Mouse (Mus musculus) embryonic facial prominence, embryonic 14.5 days (tissue): ENCODE data around the gene Zbtb8b. TPM values are rescaled to one million over a fixed set of nuclear protein-coding genes. Genes with fewer than 3 reads are reported as not detected.
"Not testable (repeated sequence)": the region's sequence is repeated elsewhere in the genome, so short reads cannot be mapped to it uniquely, and the experiment has no call there.

Source experiments
- ATAC-seq: fragments of 200-750 bp; cut with Nextera tagmentation; 2 replicates; pipeline ENCODE4 v1.8.0; 2017; ENCODE audit warnings: low read depth, moderate number of reproducible peaks, moderate TSS enrichment
- DNase-seq: peaks from one replicate; pipeline ENCODE4 v3.0.0-alpha.2; 2015; ENCODE audit warnings: low spot score
- H3K27ac ChIP-seq: fragments of 300-500 bp; sonication (generic); replicated peaks from 2 replicates; pipeline ENCODE4 v1.5.1; 2014; ENCODE audit warnings: low read depth, mild to moderate bottlenecking, low read length, moderate library complexity
- H3K27me3 ChIP-seq: fragments of 300-500 bp; sonication (generic); replicated peaks from 2 replicates; pipeline ENCODE4 v1.6.1; 2014; ENCODE audit warnings: low read length; ENCODE audit not compliant: control insufficient read depth, insufficient read depth
- H3K36me3 ChIP-seq: fragments of 300-500 bp; sonication (generic); 2 replicates; pipeline ENCODE4 v1.6.1; 2014; ENCODE audit warnings: low read length, mixed read lengths; ENCODE audit not compliant: control insufficient read depth, insufficient read depth
- H3K4me1 ChIP-seq: fragments of 300-500 bp; sonication (generic); 2 replicates; pipeline ENCODE4 v1.6.1; 2014; ENCODE audit warnings: antibody characterized with exemption, low read length; ENCODE audit not compliant: control insufficient read depth, insufficient read depth
- H3K4me2 ChIP-seq: fragments of 300-500 bp; sonication (generic); 2 replicates; pipeline ENCODE4 v1.6.1; 2014; ENCODE audit warnings: low read depth, mild to moderate bottlenecking, low read length, moderate library complexity, mixed read lengths
- H3K4me3 ChIP-seq: fragments of 300-500 bp; sonication (generic); 2 replicates; pipeline ENCODE4 v1.5.1; 2014; ENCODE audit warnings: low read depth, mild to moderate bottlenecking, low read length
- H3K9ac ChIP-seq: fragments of 300-500 bp; sonication (generic); 2 replicates; pipeline ENCODE4 v1.6.1; 2014; ENCODE audit warnings: low read depth, mild to moderate bottlenecking, low read length, moderate library complexity, mixed read lengths
- H3K9me3 ChIP-seq: fragments of 300-500 bp; sonication (generic); 2 replicates; pipeline ENCODE4 v1.6.1; 2016; ENCODE audit warnings: low read length; ENCODE audit not compliant: control insufficient read depth
- WGBS: fragments of 180-500 bp; shearing (Covaris S2); extraction: QIAGEN DNeasy Blood & Tissue Kit; methylation state at CpG from one replicate; pipeline ENCODE4 v1.1.7; 2014; 5-methylcytosine and 5-hydroxymethylcytosine counted together
- polyA plus RNA-seq: library from polyadenylated mRNA; unstranded; fragments of >200 nt; fragmentation: Nextera tagmentation; extraction: Ambion mirVana; gene quantifications from 2 replicates; pipeline ENCODE4 v1.2.1, GENCODE M21; 2014

Gene Zbtb8b
- polyA plus RNA-seq, 1 experiment from 2014 or later: 1.3 TPM

DNA sequence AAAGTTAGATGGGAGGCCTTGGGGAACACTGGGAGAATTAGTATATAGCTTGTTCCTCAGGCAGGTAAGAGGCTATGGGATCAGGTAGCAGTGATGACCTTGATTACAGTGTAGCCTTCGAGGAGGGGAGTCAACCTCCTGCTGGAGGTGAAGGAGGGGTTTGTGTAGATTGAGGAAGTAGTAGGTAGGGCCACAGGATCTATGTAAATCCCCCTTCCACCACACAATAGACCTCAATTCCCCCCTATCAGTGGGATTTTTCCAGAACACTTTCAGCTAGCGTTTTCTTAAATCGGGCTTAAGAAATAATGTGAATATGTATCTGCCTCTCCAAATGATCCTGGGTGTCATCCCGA is 20.2 kb upstream of the Zbtb8b start:
- DNase-seq (no peak), ATAC-seq (peak; percentile 9; the same call in 1 of the 2 replicates)
- Histone ChIP-seq H3K9ac (peak overlapping the region; percentile 66), H3K4me3 (peak overlapping the region; percentile 68), H3K9me3 (no peaks in the 10 kb centered on the region), H3K4me2 (peak overlapping the region; percentile 58), H3K4me1 (peaks cover 5% of the 10 kb centered on the region; the same call in 1 of the 2 replicates), H3K36me3 (peaks cover 22% of the 10 kb centered on the region), H3K27ac (peak overlapping the region; percentile 89), H3K27me3 (no peaks in the 10 kb centered on the region)
- 1% methylated on average over 4 of the region's 4 CpGs for WGBS

DNA sequence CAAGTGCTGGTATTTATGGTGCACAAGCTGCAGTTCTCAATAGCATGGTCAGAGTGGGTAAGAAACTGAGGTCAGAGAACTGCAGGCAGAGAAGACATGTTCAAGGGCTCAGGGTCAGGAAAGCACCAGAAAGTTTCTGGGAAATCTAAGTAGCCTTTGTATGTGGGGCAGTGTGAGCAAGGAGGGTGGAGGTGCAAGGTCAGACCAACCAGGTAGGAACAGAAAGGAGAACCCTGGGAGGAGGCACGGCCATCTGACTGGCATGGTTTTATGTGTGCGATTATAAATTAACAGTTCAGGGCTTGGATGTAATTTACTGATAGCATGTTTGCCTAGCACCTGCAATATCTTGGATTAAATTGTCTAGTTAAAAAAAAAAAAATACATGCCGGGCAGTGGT is 19.1 kb upstream of the Zbtb8b start:
- Histone ChIP-seq H3K9ac (no peak overlapping the region), H3K4me3 (no peak overlapping the region), H3K36me3 (peaks cover 11% of the 10 kb centered on the region; the same call in 1 of the 2 replicates), H3K4me2 (no peak overlapping the region), H3K9me3 (no peaks in the 10 kb centered on the region), H3K27me3 (no peaks in the 10 kb centered on the region), H3K4me1 (peaks cover 5% of the 10 kb centered on the region; the same call in 1 of the 2 replicates), H3K27ac (no peak overlapping the region)
- ATAC-seq (no peak), DNase-seq (no peak)
- 89% methylated on average over 3 of the region's 3 CpGs for WGBS

DNA sequence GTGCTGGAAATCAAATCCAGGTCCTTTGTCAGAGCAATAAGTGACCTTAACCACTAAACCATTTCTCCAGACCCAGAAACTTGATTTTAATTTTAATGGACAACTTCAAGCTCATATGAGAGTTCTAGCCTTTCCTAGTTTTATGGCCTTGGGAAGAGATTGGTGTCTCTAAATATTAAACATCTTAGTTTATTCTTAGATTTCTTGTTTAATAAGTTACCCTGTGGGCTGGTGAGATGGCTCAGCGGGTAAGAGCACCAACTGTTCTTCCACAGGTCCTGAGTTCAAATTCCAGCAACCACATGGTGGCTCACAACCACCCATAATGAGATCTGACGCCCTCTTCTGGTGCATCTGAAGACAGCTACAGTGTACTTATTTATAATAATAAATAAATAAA is 16.7 kb upstream of the Zbtb8b start:
- WGBS: 72% methylated on average over 2 of the region's 2 CpGs
- H3K9ac ChIP-seq, H3K27me3 ChIP-seq, DNase-seq, H3K36me3 ChIP-seq, H3K4me2 ChIP-seq, H3K4me1 ChIP-seq, ATAC-seq, H3K4me3 ChIP-seq, H3K27ac ChIP-seq, H3K9me3 ChIP-seq: not testable (repeated sequence)

DNA sequence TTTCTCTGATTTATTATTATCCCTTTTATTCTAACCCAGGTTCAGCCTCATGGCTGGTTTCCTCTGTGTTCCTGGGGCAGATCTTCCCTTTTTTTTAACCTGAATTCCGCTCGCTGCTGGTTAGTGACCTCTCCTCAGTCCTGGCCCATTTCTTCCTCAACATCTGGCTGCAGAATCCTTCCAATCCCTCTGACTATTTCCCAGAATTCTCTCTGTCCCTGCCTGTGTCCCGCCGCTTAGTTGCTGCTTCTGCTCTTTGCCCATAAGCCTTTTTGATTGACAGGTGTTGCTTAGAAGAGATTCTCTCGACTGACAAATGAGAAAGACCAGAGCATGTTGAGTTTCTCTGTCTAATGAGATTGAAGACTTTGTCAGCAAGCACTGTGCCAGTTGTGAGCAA is 15.5 kb upstream of the Zbtb8b start:
- 49% methylated on average over 5 of the region's 5 CpGs for WGBS

DNA sequence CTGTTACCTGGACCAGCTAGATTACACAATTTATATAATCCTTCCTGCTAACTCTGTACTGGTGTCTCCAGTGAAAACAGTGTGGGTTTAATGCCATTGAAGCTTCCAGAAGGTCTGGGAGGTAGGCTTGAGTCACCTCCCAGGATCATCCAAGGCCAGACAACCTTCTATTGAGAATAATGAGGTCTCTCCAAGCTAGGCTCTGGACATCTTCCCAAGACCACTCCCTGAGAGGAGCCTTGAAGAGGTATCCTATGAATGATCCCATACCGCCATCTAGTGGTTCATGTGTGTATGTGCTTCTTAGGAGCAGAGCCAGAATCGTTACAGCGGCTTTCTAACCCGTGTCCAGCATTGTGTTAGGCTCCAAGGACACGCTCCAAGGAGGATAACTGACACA is 14.6 kb upstream of the Zbtb8b start:
- Histone ChIP-seq H3K9me3 (no peaks in the 10 kb centered on the region), H3K9ac (no peak overlapping the region), H3K4me1 (no peaks in the 10 kb centered on the region), H3K27me3 (no peaks in the 10 kb centered on the region), H3K4me3 (no peak overlapping the region), H3K4me2 (no peak overlapping the region), H3K36me3 (no peaks in the 10 kb centered on the region), H3K27ac (no peak overlapping the region)
- WGBS: 7% methylated on average over 5 of the region's 5 CpGs
- peak; percentile 86 for ATAC-seq
- peak; percentile 93 for DNase-seq

More for the DNA sequence above, 15.5 kb upstream of the Zbtb8b start:
- H3K4me1 ChIP-seq: no peaks in the 10 kb centered on the region
- no peak overlapping the region for H3K27ac ChIP-seq
- H3K4me3 ChIP-seq: no peak overlapping the region
- ATAC-seq (no peak), DNase-seq (no peak)
- no peaks in the 10 kb centered on the region for H3K27me3 ChIP-seq
- H3K9me3 ChIP-seq: no peaks in the 10 kb centered on the region
- H3K9ac ChIP-seq: no peak overlapping the region
- H3K4me2 ChIP-seq: no peak overlapping the region
- H3K36me3 ChIP-seq: no peaks in the 10 kb centered on the region

DNA sequence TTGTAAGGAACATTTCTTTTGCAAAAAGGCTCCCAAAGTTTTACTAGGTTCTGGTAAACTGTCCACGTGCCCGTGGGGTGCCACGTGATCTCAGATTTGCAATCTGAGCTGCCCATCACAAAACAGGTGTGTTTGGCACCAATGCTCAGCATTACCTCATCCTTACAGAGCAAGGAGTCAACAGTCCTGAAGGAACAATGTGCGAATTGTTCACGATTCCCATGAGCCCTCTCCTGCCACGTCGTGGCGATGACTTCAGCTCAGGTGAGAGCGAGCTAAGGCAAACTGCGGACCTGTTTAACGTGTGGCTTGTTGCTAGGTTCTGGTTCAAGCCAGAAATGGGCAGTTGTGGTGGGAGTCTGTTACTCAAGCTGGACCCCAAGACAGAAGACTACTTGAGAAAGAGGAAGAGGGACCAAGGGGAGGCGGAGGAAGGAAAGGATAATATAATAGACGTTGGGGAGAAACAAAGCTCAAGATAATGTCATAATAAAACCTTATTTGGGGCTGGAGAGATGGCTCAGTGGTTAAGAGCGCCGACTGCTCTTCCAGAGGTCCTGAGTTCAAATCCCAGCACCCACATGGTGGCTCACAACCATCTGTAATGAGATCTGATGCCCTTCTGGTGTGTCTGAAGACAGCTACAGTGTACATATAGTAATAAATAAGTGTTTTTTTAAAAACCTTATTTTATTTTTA is 11.0 kb upstream of the Zbtb8b start:
- H3K4me1 ChIP-seq: no peaks in the 10 kb centered on the region
- H3K4me2 ChIP-seq: no peak overlapping the region
- no peaks in the 10 kb centered on the region for H3K27me3 ChIP-seq
- no peak overlapping the region for H3K27ac ChIP-seq
- DNase-seq (peak; percentile 31), ATAC-seq (no peak)
- H3K9ac ChIP-seq: no peak overlapping the region
- no peaks in the 10 kb centered on the region for H3K36me3 ChIP-seq
- WGBS: 85% methylated on average over 15 of the region's 15 CpGs
- H3K9me3 ChIP-seq: no peaks in the 10 kb centered on the region
- H3K4me3 ChIP-seq: no peak overlapping the region

DNA sequence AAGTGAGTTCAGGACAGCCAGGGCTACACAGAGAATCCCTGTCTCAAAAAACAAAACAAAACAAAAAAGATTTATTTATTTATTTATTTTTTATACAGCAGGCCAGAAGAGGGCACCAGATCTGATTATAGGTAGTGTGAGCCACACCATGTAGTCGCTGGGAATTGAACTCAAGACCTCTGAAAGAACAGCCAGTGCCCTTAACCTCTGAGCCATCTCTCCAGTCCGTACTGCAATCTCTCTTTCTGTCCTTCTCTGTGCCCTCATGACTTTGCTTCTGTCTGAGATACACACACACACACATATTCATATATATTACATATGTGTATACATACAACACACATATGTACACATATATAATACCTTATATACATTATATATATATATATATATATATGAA is 10.2 kb upstream of the Zbtb8b start:
- H3K4me3 ChIP-seq: no peak overlapping the region
- H3K27ac ChIP-seq: no peak overlapping the region
- H3K9ac ChIP-seq: no peak overlapping the region
- H3K9me3 ChIP-seq: no peaks in the 10 kb centered on the region
- no peaks in the 10 kb centered on the region for H3K4me1 ChIP-seq
- H3K27me3 ChIP-seq: no peaks in the 10 kb centered on the region
- no peak overlapping the region for H3K4me2 ChIP-seq
- no peak for ATAC-seq
- no peak for DNase-seq
- no peaks in the 10 kb centered on the region for H3K36me3 ChIP-seq
- 85% methylated on average over 2 of the region's 2 CpGs for WGBS

DNA sequence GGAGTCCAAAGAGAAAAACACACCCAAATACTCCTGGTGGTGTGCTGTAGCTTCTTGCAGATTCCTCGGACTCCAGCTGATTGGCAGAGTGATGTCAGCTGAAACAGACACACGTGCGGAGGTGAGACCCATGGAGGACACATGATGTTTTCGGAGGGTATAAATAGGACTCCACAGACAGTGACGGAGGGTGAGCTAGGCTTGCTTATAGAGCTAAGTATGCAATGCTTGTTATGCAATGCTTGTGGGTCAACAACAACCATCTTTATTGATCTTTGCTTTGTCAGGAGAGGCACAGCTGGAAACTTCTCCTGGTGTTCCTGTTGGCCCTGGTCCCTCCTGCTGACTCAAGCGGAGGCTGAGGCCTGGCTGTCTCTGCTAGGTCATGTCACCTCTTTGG is 8.1 kb upstream of the Zbtb8b start:
- no peak for DNase-seq
- ATAC-seq: no peak
- Histone ChIP-seq H3K27ac (no peak overlapping the region), H3K27me3 (no peaks in the 10 kb centered on the region), H3K9ac (no peak overlapping the region), H3K36me3 (no peaks in the 10 kb centered on the region), H3K4me3 (no peak overlapping the region), H3K9me3 (no peaks in the 10 kb centered on the region), H3K4me2 (no peak overlapping the region), H3K4me1 (no peaks in the 10 kb centered on the region)
- WGBS: 93% methylated on average over 6 of the region's 6 CpGs
